Mouse (Mus musculus) olfactory bulb, adult 2 months (tissue): ENCODE measurements around the gene Akt1s1. TPM values are rescaled to one million over a fixed set of nuclear protein-coding genes. Genes with fewer than 3 reads are reported as not detected.

Source experiments
- H3K27ac ChIP-seq: fragments of 200-500 bp; 2 replicates; pipeline ENCODE4 v1.5.1; 2012; ENCODE audit warnings: low read depth, low read length; ENCODE audit not compliant: insufficient read depth
- H3K4me1 ChIP-seq: fragments of 200-500 bp; 2 replicates; pipeline ENCODE4 v1.6.1; 2012; ENCODE audit warnings: low read length; ENCODE audit not compliant: control insufficient read depth, insufficient read depth
- H3K4me3 ChIP-seq: fragments of 200-500 bp; 2 replicates; pipeline ENCODE4 v1.5.1; 2012; ENCODE audit warnings: mild to moderate bottlenecking, low read depth, low read length, moderate library complexity; ENCODE audit not compliant: insufficient read depth
- CTCF ChIP-seq: fragments of 200-500 bp; IDR thresholded peaks from 2 replicates; pipeline ENCODE4 v1.5.1; 2012; ENCODE audit warnings: low read depth, mild to moderate bottlenecking, low read length, moderate library complexity; ENCODE audit not compliant: insufficient read depth
- POLR2A ChIP-seq: fragments of 200-500 bp; IDR thresholded peaks from 2 replicates; pipeline ENCODE4 v1.6.1; 2012; ENCODE audit warnings: mild to moderate bottlenecking, low read depth, low read length, moderate library complexity; ENCODE audit not compliant: insufficient read depth
- WGBS: fragments of 180-500 bp; shearing (Covaris S2); methylation state at CpG from one replicate; pipeline ENCODE4 v1.1.7; 2018; 5-methylcytosine and 5-hydroxymethylcytosine counted together
- polyA plus RNA-seq: library from polyadenylated mRNA; stranded (reverse); fragments of >200 nt; gene quantifications from 2 replicates; pipeline ENCODE4 v1.2.4, GENCODE M21; 2012; ENCODE audit warnings: low replicate concordance; ENCODE audit not compliant: missing spikeins, insufficient read depth, insufficient read length

Gene Akt1s1
- polyA plus RNA-seq, 1 experiment = not detected

GRCm38 (mm10) chr7:44820525-44820924 lies 28.3 kb upstream of the Akt1s1 start:
- Histone ChIP-seq H3K27ac (no peak overlapping the region), H3K4me3 (no peak overlapping the region), H3K4me1 (peaks cover 12% of the 10 kb centered on the region)
- TF ChIP-seq CTCF = no peak
- 78% methylated on average over 3 of the region's 3 CpGs for WGBS

GRCm38 (mm10) chr7:44821666-44822448 lies 26.9 kb upstream of the Akt1s1 start:
- 84% methylated on average over 7 of the region's 7 CpGs for whole genome bisulfite sequencing
- Histone ChIP-seq H3K4me3 (no peak overlapping the region), H3K4me1 (peaks cover 12% of the 10 kb centered on the region), H3K27ac (no peak overlapping the region)
- TF ChIP-seq CTCF (no peak), POLR2A (no peak)

GRCm38 (mm10) chr7:44823409-44823808 lies 25.4 kb upstream of the Akt1s1 start:
- H3K27ac ChIP-seq = no peak overlapping the region
- peaks cover 12% of the 10 kb centered on the region for H3K4me1 ChIP-seq
- WGBS = 18% methylated on average over 7 of the region's 7 CpGs
- H3K4me3 ChIP-seq = no peak overlapping the region
- TF ChIP-seq CTCF (no peak), POLR2A (no peak)

GRCm38 (mm10) chr7:44824872-44825271 lies 23.9 kb upstream of the Akt1s1 start:
- Histone ChIP-seq H3K4me3 (no peak overlapping the region), H3K4me1 (peaks cover 4% of the 10 kb centered on the region; the same call in 1 of the 2 replicates), H3K27ac (no peak overlapping the region)
- 5% methylated on average over 3 of the region's 3 CpGs for WGBS
- no peak for TF ChIP-seq POLR2A
- TF ChIP-seq CTCF = no peak

- H3K4me1 ChIP-seq = 0 out of 2 replicates have a peak, but pooled peaks cover under 1% of the 10 kb centered on the region
- TF ChIP-seq POLR2A (no peak), CTCF (no peak)
- WGBS = 81% methylated on average over 3 of the region's 3 CpGs
- no peak overlapping the region for H3K27ac ChIP-seq
- no peak overlapping the region for H3K4me3 ChIP-seq
These were observed 22.0 kb upstream of the Akt1s1 start for GRCm38 (mm10) chr7:44826771-44827170.

GRCm38 (mm10) chr7:44828706-44829105 lies 20.1 kb upstream of the Akt1s1 start:
- Histone ChIP-seq H3K4me3 (no peak overlapping the region), H3K4me1 (no peaks in the 10 kb centered on the region), H3K27ac (no peak overlapping the region)
- TF ChIP-seq CTCF (no peak), POLR2A (no peak)
- 81% methylated on average over 5 of the region's 5 CpGs for WGBS

GRCm38 (mm10) chr7:44832763-44833162 lies 16.0 kb upstream of the Akt1s1 start:
- 65% methylated on average over 4 of the region's 4 CpGs for WGBS
- Histone ChIP-seq H3K27ac (no peak overlapping the region), H3K4me3 (no peak overlapping the region), H3K4me1 (no peaks in the 10 kb centered on the region)
- no peak for TF ChIP-seq POLR2A
- no peak for TF ChIP-seq CTCF

GRCm38 (mm10) chr7:44835373-44836015 lies 13.3 kb upstream of the Akt1s1 start:
- 96% methylated on average over 1 of the region's 1 CpGs for WGBS
- Histone ChIP-seq H3K27ac (no peak overlapping the region), H3K4me1 (peaks cover 15% of the 10 kb centered on the region; the same call in 1 of the 2 replicates), H3K4me3 (no peak overlapping the region)
- no peak for TF ChIP-seq CTCF
- no peak for TF ChIP-seq POLR2A

- Histone ChIP-seq H3K4me3 (no peak overlapping the region), H3K27ac (no peak overlapping the region), H3K4me1 (peaks cover 15% of the 10 kb centered on the region; the same call in 1 of the 2 replicates)
- TF ChIP-seq CTCF (no peak), POLR2A (no peak)
- WGBS = 55% methylated on average over 3 of the region's 3 CpGs
These were observed 12.8 kb upstream of the Akt1s1 start for GRCm38 (mm10) chr7:44836016-44836404.
